Mouse (Mus musculus) CD4-positive helper T cell, adult 2 months (primary cell): ENCODE data around the gene Carhsp1.

Experiments
- DNase-seq: peaks from one replicate; pipeline ENCODE4 v3.0.0-alpha.2; 2012; ENCODE audit warnings: low read depth, missing footprints, low spot score

Carhsp1 gene

GRCm38 (mm10) chr16:8675559-8675958 lies 3.6 kb upstream of the Carhsp1 start:
- DNase-seq, result no peak

GRCm38 (mm10) chr16:8674165-8674564 lies 2.2 kb upstream of the Carhsp1 start:
- peak; percentile 74 for DNase-seq

- DNase-seq, result no peak
These were observed 1.4 kb upstream of the Carhsp1 start for GRCm38 (mm10) chr16:8673343-8673742.

GRCm38 (mm10) chr16:8672811-8673210 lies 856 bp upstream of the Carhsp1 start:
- no peak for DNase-seq

GRCm38 (mm10) chr16:8672350-8672687 lies 364 bp upstream of the Carhsp1 start:
- DNase-seq, result no peak

- no peak for DNase-seq
These were observed 1.6 kb downstream of the Carhsp1 start for GRCm38 (mm10) chr16:8670041-8671035.

GRCm38 (mm10) chr16:8669432-8669831 lies 2.5 kb downstream of the Carhsp1 start:
- DNase-seq, result no peak

GRCm38 (mm10) chr16:8668386-8668785 lies 3.6 kb downstream of the Carhsp1 start:
- DNase-seq, result no peak

GRCm38 (mm10) chr16:8667814-8668213 lies 4.1 kb downstream of the Carhsp1 start:
- DNase-seq, result no peak

- no peak for DNase-seq
These were observed 4.7 kb downstream of the Carhsp1 start for GRCm38 (mm10) chr16:8667261-8667660.

- DNase-seq, result no peak
These were observed 5.5 kb downstream of the Carhsp1 start for GRCm38 (mm10) chr16:8666452-8666851.

GRCm38 (mm10) chr16:8665367-8665766 lies 6.6 kb downstream of the Carhsp1 start:
- no peak for DNase-seq

GRCm38 (mm10) chr16:8663606-8664539 lies 8.1 kb downstream of the Carhsp1 start:
- DNase-seq, result no peak

- no peak for DNase-seq
These were observed 8.9 kb downstream of the Carhsp1 start for GRCm38 (mm10) chr16:8663022-8663421.

- no peak for DNase-seq
These were observed 13.2 kb downstream of the Carhsp1 start for GRCm38 (mm10) chr16:8658764-8659163.

GRCm38 (mm10) chr16:8658349-8658748 lies 13.6 kb downstream of the Carhsp1 start:
- no peak for DNase-seq

- no peak for DNase-seq
These were observed 15.7 kb downstream of the Carhsp1 start for GRCm38 (mm10) chr16:8656256-8656655.

GRCm38 (mm10) chr16:8655599-8655998 lies 16.4 kb downstream of the Carhsp1 start:
- peak; percentile 24 for DNase-seq

GRCm38 (mm10) chr16:8655108-8655507 lies 16.8 kb downstream of the Carhsp1 start:
- DNase-seq, result no peak

GRCm38 (mm10) chr16:8650007-8650406 lies 21.9 kb downstream of the Carhsp1 start:
- DNase-seq, result no peak

- DNase-seq, result no peak
These were observed 26.4 kb downstream of the Carhsp1 start for GRCm38 (mm10) chr16:8645546-8645945.

- peak; percentile 62 for DNase-seq
These were observed 28.1 kb downstream of the Carhsp1 start for GRCm38 (mm10) chr16:8643855-8644254.
